Mouse (Mus musculus): ENCODE data around the gene Ccnd3. TPM values are rescaled to one million over a fixed set of nuclear protein-coding genes. Genes with fewer than 3 reads are reported as not detected.

Ccnd3 gene
- polyA plus RNA-seq, 1 experiment: 110 TPM

DNA sequence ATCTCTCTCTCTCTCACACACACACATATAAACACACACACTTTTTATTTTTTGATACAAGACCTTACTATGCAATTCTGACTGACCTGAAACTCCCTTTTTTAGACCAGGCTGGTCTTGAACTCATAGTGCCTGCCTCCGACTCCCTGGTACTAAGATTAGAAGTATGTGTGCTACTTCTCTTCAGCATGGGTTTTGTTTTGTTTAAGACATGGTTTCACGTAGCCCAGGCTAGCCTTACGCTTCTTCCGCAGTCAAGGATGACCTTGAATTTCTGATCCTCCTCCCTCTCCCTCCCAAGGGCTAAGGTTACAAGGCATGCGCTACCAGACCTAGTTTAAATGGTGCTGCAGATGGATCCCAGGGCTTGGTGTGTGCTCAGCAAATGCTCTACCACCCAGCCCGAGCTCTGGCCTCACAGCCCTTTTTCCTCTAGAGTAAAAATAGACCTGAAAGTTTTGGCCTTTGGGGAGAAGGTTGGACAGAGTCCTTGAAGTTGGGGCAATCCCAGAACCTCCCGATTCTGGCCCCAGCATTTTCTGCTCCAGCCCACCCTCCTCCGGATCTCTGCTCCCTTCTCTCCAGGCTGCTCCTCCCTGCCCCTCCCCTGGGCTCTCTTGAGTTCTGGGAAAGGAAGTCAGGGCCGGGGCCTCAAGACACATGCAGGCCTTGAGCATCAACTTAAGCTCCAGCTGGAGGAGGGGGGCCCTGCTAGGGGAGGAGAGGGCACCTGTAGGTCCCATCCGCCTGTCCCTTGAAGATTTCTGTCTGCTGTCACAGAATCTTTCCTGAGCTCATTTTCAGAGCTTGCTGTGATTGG is 8.3 kb downstream of the Ccnd3 start:
- no peak for DNase-seq (ENCODE audit: low spot score)

DNA sequence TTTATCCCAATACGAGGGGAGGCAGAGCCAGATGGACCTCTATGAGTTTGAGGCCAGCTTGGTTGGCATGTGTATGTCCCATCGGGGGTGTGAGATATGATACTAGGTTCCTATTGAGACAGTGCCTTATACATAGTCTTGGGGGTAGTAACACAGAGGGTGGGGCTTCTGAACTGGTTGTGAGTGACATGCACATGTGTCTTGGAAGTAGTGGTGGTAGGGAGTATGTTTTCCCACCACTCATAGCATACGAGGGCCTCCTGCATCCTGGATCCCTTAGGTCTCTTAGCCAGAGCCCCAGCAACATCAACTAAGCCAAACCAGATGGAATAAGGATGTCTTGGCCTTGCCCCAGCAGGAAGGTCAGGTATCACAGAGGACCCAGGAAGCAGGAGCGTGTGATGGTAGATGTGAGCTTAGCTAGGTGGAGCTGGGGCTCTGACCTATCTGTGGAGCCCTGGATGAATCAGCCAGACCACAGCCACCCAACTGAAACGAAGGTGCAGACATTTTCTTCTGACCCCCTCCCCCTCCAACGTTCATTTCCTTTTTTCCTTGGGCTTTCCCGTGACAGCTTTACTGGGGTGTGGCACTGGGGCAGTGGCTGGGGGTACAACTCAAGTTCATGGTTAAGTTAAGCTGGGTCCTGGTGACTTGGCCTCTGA is 10.5 kb downstream of the Ccnd3 start:
- DNase-seq (ENCODE audit: low spot score): no peak

DNA sequence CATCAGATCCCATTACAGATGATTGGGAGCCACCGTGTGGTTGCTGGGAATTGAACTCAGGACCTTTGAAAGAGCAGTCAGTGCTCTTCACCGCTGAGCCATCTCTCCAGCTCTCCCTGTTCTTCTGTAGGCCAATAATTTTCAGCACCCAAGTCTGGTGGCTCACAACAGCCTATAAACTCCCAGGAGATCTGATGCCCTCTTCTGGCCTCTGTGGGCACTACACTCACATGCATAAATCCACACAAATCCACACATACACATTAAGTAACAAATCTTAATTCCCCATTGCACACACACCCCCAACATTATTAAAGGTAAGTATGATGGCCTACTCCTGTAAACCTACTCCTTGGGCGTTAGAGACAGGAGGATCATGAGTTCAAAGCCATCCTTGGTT is 11.4 kb downstream of the Ccnd3 start:
- no peak for DNase-seq (ENCODE audit: low spot score)

DNA sequence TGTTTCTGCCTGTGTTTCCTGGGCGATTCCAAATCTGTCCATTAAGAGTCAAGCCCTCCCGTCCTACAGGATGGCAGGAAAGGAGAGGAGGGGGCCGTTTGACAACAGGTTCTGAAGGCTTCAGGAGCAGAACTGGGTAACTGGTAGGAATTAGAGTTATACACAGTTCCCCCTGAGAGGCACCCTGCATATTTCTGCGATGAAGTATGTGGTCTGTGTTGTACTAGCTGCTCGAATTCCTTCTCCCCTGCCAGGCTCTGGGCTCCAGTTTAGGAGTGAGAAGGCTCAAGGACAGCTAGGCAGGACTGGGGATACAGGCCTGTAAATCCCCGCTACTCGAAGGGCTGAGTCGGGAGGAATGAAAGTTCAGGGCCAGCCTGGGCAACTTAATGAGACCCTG is 13.4 kb downstream of the Ccnd3 start:
- no peak for DNase-seq (ENCODE audit: low spot score)

DNA sequence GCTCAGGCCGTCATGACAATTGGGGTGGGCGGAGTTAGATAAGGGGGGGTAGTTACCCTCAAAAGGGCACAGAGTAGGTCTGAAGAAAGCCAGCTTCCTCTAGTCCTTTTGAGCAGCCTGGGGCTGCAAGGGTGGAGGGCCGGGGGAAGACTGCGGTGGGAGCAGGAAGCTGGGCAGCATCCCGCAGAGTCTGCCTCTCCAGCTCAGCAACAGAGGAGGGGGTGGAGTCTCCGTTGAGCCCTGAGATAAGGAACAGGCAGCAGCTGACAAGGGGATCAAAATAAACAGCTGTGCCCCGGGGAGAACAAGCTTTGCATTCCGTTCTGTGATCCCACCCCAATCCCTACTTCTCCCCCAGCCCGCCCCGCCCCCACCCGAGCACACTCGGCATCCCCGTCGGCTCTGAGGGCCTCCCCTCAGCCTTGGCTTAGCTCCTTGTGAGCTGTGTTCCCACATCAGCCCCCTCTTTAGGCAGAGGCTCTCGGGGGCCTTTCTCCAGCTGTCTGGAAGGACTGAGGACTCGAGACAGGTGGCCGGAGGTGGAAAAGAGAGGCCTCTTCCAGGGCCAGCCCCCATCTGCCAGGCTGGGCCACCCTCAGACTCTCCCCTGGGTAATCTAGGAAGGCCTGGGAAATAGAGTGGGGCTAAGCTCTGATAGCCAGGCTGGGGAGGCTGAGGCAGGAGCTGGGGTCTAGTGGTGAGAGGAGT is 16.9 kb downstream of the Ccnd3 start:
- no peak for DNase-seq (ENCODE audit: low spot score)

DNA sequence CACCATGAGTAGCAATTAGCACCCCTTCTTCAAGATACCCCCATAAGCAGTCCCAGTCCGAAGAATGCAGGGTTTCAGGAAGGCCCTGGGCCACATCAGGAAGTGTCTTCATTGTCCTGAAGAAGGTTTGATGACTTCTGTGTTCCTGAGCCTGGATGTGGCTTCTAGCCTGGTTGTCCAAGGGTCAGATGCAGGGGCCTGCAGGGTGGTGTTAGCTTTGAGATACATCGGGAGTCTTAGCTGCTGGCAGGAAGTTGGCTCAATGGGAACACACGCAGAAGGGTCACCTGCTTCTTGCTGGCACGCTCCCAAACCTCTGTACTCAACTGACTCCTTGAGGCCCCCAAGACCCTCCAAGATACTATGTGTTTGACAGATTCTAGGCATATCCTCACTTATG is 17.7 kb downstream of the Ccnd3 start:
- DNase-seq (ENCODE audit: low spot score): no peak

DNA sequence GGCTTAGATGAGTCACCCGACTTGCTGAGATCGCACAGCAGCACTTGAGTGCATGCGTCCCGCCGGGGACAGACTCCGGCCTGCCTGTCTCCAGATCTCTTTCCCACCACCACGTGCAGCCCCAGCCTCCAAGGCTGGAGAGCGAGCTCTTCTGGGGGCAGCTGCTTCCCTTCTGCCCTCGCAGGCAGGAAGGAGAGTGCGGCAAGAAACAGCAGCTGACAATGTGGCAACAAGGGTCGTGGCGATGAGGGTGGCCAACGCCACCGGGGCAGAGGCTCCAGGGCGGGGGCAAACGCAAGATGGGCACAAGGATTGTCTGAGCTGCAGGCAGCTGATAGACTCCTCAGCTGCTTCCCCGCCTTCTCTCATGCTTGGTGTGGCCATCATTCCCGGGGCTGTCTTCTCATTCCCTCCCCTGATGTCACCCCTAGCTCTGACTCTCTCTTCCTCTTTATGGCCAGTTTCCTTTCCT is 18.4 kb downstream of the Ccnd3 start:
- no peak for DNase-seq (ENCODE audit: low spot score)

DNA sequence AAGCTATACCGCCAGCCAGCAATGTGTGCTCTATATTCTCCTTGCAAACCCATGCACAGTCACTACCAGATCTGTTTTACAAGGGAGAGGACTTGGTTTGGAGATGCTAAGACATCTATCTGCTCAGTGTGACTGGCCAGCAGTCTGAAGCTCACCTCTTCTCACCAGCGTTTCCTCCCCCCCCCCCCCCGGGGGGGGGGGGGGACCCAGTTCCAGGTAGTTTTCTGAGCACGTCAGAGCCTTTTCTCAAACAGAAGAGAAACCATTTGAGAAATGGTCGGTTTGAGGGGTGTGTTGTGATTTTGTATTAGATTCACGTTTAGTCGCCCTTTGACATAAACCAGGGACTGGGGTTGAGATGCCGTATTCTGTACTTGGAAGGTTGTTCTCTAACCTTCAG is 19.2 kb downstream of the Ccnd3 start:
- no peak for DNase-seq (ENCODE audit: low spot score)

DNA sequence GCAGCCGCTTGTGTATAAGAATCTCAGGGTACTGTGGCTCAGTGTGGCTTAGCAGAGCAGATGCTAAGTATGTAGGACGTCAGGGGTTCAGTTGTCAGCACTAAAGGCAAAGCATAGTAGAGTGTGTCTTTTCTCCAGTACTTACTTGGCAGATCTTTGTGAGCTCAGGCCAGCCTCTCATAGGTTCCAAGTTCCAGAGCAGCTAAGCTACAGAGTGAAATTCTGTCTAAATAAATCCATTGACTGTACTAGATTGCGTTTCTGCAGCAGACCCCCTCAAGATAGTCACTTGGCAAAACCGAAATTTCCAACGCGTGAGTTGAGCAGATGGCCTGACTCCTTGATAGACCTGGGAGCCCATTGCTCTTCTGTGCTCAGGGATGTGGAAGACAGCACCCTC is 20.1 kb downstream of the Ccnd3 start:
- DNase-seq (ENCODE audit: low spot score): no peak

DNA sequence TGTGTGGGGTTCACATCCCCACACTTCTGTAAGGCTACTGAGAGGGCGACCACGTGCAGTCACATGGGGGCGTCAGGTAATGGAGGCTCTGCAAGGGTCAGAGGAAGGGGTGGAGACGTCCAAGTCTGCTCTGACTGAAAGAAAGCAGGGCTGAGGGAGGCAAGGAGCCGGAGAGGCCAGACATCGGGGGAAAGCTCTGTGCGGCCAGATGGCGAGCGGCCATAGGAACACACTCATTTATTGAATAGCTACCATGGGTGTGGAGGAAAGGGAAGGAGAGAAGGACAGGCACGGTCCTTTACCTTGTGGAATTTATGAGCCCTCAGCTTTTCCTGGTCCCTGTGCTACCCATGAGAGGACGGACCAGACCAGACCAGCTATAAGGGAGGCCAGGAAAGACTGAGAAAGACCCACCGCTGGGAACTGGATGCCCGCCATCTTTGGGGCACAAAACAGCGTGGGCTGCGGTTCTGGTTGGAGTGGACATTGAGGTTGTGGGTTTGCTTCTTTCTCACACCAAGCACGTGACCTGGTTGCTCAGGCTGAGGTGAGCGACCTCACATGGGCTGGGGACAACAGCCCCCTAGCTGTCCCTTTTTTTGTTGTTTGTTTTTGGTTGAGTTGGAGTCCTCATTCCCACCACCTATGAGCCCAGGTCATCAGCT is 22.1 kb downstream of the Ccnd3 start:
- DNase-seq (ENCODE audit: low spot score): no peak

DNA sequence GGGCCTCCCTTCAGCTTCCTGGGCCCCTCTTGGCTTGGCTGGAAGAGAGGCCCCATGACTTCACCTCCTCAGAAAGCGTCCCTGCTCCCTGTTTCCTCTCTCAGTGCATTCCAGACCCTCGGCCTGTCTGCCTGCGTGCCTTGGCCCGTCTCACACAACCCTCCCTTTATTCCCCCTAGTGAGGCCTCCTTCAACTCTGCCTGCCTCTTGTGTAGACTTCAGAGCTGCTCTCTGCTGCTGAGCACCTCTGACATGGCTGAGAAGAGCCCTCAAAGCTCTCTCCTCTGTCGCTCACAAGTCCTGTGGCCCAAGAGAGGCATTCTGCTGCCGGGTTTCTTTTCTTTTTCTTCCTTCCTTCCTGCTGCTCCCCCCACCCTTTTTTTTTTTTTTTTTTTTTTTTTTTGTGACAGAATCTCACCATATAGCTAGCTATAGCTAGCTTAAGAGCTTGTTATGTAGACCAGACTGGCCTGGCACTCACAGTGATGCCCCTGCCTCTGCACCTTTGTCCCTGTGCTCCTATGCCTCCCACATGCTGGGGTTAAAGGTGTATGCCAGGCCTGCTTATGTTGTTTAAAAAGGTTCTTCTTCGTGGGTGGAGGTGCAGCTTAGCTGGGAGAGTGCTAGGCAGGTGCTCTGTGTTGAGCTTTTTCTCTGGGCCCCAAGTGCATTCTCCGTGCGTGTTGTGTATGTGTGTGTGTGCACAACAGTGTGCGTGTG is 22.9 kb downstream of the Ccnd3 start:
- DNase-seq (ENCODE audit: low spot score): no peak

DNA sequence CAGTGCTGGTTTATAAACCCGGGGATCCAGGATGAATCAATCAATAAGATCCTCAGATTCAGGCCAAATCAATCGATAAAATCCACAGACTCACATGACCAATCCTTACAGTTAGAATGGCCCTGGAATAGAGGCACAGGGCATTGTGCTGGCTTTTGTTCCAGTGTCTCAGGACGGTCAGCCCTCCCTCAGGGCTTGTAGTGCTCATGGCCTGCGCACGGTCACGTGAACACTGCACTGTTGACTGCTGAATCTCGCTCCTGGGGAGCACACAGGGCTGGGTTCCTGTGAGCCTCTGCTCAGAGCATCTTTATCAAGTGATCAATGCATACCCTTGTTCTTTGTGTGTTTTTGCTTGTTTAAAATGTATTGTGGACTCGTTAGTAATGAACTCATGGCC is 24.1 kb downstream of the Ccnd3 start:
- DNase-seq (ENCODE audit: low spot score): no peak

DNA sequence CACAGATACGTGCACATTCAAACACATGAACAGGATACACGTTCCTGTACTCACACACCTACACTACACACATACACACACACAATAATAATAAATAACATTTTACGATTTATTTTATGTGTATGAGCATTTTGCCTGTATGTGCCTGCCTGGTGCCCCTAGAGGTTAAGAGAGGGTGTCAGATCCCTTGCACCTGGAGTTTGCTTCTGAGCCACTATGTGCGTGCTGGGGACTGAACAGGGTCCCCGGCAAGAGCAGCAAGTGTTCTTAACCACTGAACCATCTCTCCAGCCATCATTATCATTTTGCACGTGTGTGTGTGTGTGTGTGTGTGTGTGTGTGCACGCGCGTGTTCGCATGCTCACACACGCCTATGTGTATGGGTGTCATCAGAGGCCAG is 24.7 kb downstream of the Ccnd3 start:
- DNase-seq (ENCODE audit: low spot score): no peak

DNA sequence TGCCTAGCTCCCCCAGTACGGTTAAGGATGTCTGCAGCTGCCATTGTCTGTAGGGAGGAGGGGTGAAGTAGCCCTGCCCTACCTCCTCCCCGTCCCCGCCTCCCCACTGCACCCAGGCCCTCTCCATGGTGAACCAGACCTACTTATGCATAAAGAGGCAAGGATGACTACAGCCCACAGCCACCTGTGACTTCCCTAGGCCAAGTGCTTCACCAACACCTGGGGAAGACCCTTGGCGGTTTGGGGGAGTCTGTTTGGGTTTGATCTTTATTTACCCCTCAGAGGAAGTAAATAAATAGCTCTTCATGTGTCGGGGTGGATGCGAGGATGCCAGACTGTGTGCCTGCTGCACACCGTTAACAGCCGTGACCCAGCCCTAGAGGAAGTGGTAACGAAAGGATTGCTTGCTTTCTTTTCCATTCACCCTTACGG is 26.6 kb downstream of the Ccnd3 start:
- no peak for DNase-seq (ENCODE audit: low spot score)

DNA sequence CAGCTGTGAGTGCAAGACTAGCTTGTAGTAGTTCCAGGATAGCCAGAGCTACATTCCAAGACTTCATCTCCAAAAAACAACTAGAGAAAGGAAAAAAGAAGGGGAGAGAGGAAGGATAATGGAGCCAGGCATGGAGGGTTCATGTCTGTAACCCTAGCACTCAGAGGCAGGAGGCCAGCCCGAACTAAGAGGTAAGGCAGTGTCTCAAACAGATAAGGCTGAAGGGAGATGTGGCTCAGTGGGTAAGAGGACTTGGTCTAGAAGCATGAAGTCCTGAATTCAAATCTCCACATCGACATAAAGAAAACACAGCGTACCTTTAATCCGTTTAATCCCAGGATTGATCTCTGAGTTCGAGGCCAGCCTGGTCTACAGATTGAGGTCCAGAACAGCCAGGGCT is 27.5 kb downstream of the Ccnd3 start:
- no peak for DNase-seq (ENCODE audit: low spot score)

DNA sequence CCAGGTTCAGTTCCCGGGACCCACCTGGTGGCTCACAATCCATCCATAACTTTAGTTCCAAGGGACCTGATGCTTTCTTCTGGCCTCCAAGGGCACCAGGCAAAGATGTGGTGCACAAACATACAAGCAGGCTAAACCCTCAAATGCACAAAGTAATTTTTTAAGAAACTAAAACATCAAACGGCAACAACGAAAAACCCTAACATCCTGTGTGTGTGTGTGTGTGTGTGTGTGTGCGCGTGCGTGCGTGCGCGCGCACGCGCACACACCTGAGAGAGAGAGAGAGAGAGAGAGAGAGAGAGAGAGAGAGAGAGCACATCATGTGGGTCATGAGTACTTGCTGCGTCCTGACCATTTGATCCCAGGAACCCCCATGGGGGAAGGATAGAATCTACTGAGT is 28.8 kb downstream of the Ccnd3 start:
- DNase-seq (ENCODE audit: low spot score): no peak

DNA sequence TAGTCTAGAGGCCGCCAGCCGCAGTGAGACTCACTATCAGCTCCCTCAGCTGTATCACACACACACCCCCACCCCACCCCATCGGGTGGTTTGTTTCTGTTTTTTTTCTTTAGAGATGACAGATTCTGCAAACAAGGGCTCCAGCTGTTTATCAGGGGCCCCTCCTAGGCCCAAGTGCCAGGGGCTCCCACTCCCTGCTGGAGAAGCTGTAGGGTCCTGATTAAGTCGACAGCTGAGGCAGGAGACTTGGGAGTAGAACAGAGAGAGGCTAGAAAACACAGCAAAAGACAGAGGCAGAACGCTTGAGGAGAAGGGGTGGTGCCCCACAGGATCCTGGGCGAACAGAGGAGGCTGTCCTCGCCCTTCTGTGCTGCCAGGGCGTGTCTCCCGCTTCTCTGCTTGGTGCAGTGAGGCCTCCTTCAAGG is 31.0 kb downstream of the Ccnd3 start:
- DNase-seq (ENCODE audit: low spot score): no peak

DNA sequence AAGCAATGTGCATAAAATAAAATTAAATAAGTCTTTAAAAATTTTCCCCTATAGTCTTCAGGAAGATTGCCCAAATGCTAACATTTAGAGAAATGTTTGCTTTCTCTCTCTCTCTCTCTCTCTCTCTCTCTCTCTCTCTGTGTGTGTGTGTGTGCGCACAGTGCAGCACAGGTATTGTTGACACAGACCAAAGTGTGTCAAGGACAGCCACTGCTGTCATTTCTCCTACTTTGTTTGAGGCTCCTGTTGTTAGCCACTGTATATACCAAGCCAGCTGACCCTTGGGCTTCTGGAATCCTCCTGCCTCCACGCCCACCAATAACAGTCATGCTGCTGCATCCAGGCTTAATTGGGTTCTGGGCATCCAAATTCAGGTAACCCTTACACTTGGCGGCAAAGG is 33.2 kb downstream of the Ccnd3 start:
- no peak for DNase-seq (ENCODE audit: low spot score)

DNA sequence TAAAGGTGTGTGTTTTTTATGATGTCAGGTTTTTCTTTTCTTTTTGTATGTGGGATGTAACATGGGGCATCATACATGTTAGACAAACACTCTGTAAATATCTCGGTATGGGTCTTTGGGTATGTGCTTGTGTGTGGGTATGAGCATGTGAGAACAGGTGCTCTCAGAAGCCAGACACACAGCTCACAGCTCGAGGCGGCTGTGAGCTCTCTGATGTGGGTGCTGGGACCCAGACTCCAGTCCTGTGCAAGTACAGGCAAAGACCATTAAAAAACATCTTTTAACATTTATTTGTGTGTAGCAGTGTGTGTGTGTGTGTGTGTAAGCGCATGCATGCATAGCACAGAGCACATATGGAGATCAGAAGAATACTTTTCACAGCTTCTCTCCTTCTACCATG is 34.3 kb downstream of the Ccnd3 start:
- no peak for DNase-seq (ENCODE audit: low spot score)

DNA sequence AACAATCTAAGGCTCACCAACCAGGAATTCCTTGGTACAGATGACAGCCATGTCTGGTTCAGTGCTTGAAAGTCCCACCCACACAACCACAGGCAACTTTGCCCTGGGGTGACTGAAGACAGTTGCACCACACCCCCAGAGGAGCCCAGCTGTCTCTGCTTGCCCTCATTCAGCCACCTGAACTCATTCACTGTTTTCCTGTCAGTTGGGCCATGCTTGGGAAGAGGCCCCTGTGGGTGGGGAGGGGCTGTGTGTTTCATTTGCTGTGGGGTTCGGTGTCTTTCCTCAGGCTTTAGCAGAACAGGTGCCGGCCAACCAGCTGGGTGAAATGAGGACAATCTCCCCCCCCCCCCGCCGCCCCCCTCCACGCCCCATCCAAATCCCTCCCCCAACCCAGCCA is 37.2 kb downstream of the Ccnd3 start:
- no peak for DNase-seq (ENCODE audit: low spot score)

DNA sequence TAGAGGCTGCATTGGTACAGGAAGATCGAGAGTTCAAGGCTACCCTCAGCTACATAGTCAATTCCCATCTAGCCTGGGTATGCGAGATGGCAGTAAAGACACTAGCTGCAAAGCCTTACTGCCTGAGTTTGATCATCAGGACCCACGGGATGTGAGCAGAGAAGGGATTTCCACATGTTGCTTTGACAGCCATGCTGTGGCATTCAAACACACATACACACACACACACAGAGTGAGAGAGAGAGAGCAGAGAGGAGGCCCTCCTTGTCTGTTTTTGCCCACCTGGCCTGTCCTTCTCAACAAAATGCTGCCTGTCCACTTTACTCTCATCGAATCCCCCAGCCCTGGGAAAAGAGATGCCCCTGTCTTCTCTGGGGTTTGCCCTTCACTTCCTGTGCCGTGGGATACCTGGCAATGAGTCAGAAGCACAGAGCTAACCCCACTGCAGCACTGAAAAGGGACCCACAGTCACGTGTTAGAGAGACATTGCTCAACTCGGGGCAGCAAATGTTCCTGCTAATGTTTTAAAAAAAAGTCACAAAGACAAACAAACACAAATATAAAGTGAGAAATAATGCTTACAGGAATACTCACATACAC is 38.3 kb downstream of the Ccnd3 start:
- DNase-seq (ENCODE audit: low spot score): no peak

Measured in urinary bladder, adult 2 months (tissue).